Mouse (Mus musculus) bone marrow macrophage, adult 2 months (primary cell): ENCODE data around the gene Eipr1. TPM values are rescaled to one million over a fixed set of nuclear protein-coding genes. Genes with fewer than 3 reads are reported as not detected.
"Not testable (repeated sequence)": the region's sequence is repeated elsewhere in the genome, so short reads cannot be mapped to it uniquely, and the experiment has no call there.

ENCODE experiments used
- H3K27ac ChIP-seq: 2 replicates; pipeline ENCODE4 v1.5.1; 2012; ENCODE audit warnings: low read depth, low read length; ENCODE audit not compliant: insufficient read depth
- H3K4me1 ChIP-seq: 2 replicates; pipeline ENCODE4 v1.6.1; 2012; ENCODE audit warnings: low read length; ENCODE audit not compliant: control insufficient read depth, insufficient read depth
- H3K4me3 ChIP-seq: 2 replicates; pipeline ENCODE4 v1.5.1; 2012; ENCODE audit warnings: mild to moderate bottlenecking, low read length, moderate library complexity; ENCODE audit not compliant: insufficient read depth
- CTCF ChIP-seq: IDR thresholded peaks from 2 replicates; pipeline ENCODE4 v1.5.1; 2012; ENCODE audit warnings: low read depth, mild to moderate bottlenecking, low read length, moderate library complexity
- POLR2A ChIP-seq: IDR thresholded peaks from 2 replicates; pipeline ENCODE4 v1.6.1; 2012; ENCODE audit warnings: mild to moderate bottlenecking, low read depth, low read length, borderline replicate concordance
- polyA plus RNA-seq: library from polyadenylated mRNA; stranded (reverse); fragments of >200 nt; gene quantifications from 2 replicates; pipeline ENCODE4 v1.2.4, GENCODE M21; 2012; ENCODE audit not compliant: missing spikeins, insufficient read depth, insufficient read length

Eipr1 gene
- polyA plus RNA-seq, 1 experiment: 12.9 TPM

DNA sequence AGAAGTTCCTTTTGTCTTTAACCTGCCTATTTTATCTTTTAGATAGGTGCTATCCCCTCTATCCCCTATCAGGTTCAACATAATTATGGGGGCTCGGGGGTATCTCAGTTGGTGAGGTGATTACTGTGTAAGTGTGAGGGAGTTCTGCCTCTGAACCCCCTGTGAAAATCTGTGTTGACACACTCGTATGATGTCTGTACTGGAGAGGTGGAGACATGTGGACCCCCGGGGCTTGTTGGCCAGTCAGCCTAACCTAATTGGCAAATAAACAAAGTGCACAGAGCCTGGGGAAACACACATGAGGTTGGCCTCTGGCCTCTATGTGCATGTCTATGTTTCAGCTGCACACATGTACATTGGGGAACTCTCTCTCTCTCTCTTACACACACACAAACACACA is 161.5 kb downstream of the Eipr1 start:
- Histone ChIP-seq H3K4me3 (no peak overlapping the region), H3K27ac (no peak overlapping the region), H3K4me1 (no peaks in the 10 kb centered on the region)
- TF ChIP-seq POLR2A (no peak), CTCF (no peak)

DNA sequence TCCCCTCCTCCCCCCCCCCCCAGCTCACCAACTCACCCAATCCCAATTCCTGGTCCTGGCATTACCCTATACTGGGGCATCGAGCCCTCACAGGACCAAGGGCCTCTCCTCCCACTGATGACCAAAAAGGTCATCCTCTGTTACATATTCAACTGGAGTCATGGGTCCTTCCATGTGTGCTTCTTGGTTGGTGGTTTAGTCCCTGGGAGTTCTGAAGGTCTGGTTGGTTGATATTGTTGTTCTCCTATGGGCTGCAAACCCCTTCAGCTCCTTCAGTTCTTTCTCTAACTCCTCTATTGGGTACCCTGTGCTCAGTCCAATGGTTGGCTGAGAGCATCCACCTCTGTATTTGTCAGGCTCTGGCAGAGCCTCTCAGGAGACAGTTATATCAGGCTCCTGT is 162.5 kb downstream of the Eipr1 start:
- H3K27ac ChIP-seq, H3K4me1 ChIP-seq, H3K4me3 ChIP-seq: not testable (repeated sequence)

Other genes with a start within 250 kb of the Eipr1 start
- not detected in 2 replicates for gene Dcdc2c, start 199.4 kb upstream of the Eipr1 start, polyA plus RNA-seq
- gene Allc, start 169.3 kb upstream of the Eipr1 start, polyA plus RNA-seq: not detected in 2 replicates
- 0.56 TPM in 1 of 2 replicates, not detected in the other for gene Colec11, start 128.4 kb upstream of the Eipr1 start, polyA plus RNA-seq
- gene Rps7, start 115.8 kb upstream of the Eipr1 start, polyA plus RNA-seq: 659 and 814 TPM in 2 replicates
- gene Rnaseh1, start 102.2 kb upstream of the Eipr1 start, polyA plus RNA-seq: 16.0 and 20.8 TPM in 2 replicates
- 38.8 and 39.3 TPM in 2 replicates for gene Adi1, start 76.6 kb upstream of the Eipr1 start, polyA plus RNA-seq
- gene Trappc12, start 1.3 kb upstream of the Eipr1 start, polyA plus RNA-seq: 22.5 and 24.1 TPM in 2 replicates